Mouse (Mus musculus) left cerebral cortex, adult 2 months (tissue): ENCODE data around the gene Ccdc188. TPM values are rescaled to one million over a fixed set of nuclear protein-coding genes. Genes with fewer than 3 reads are reported as not detected.
A peak's percentile ranks its signal among the peaks of the same experiment; 100 is the strongest.
"Not testable (repeated sequence)": the region's sequence is repeated elsewhere in the genome, so short reads cannot be mapped to it uniquely, and the experiment has no call there.

ENCODE experiments used
- DNase-seq, 2 experiments: peaks; one replicate each; pipeline ENCODE4 v3.0.0; 2021 to 2022; ENCODE audit warnings: low spot score in 2 of 2, mixed read lengths in 1 of 2; ENCODE audit errors: extremely low spot score in 1 of 2
- H3K27ac ChIP-seq: fragments of 200-600 bp; 2 replicates; pipeline ENCODE4 v1.8.1; 2022
- H3K4me3 ChIP-seq: fragments of 200-600 bp; 2 replicates; pipeline ENCODE4 v1.8.1; 2022
- CTCF ChIP-seq: fragments of 200-600 bp; IDR thresholded peaks from 2 replicates; pipeline ENCODE4 v1.8.1; 2022; ENCODE audit warnings: antibody characterized with exemption, mild to moderate bottlenecking, moderate library complexity
- intact Hi-C: fragments of 180-260 bp; cut with DNase I; formaldehyde crosslinking; loops from one replicate; pipeline ENCODE4 v1.15.1; 2025
- total RNA-seq, 2 experiments: library from RNA; stranded (reverse); gene quantifications; 2 replicates each; pipeline ENCODE4 v1.2.3; 2021

Ccdc188 gene
- total RNA-seq, 2 experiments from 2014 or later = not detected

DNA sequence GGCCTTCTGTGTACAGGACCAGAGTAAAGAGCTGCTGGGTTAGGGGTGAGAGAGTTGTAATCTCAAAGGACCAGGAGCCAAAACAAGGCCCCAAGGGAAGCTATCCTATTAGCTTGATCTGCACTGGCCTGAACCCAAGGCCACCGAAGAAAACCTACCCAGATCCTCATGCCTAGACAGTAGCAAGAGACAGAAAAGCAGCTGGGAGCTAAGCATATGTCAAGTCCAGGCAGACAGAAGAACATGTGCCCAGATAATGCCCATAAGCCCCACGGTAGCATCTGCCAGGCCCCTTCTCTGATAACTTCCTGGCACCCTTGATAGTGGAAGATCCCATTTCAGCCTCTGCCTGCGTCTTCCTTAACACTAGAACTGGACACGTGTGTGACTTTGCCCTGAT, 30.9 kb upstream of the Ccdc188 start:
- no peak overlapping the region for H3K4me3 ChIP-seq
- no peak for DNase-seq
- intact Hi-C loops = no loop called here
- no peak for TF ChIP-seq CTCF
- no peak overlapping the region for H3K27ac ChIP-seq

DNA sequence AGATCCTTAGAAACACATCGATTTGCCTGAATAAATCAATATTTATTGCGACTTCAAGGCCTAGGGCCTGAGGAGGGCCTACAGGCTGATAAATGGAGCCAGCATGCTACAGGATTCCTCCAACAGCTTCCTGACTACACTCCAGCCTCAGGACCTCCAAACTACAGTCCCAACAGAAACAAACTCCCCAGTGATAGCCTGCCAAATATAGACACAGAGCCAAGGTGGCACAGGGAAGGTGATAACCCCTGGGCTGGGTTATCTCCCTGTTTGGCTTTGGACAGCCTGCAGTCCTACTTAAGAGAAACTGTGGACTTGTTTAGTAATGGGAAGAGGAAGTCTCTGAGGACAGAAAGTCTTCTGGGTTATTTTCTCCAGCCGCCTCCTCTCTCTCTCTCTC, 30.5 kb upstream of the Ccdc188 start:
- H3K4me3 ChIP-seq = no peak overlapping the region
- TF ChIP-seq CTCF = no peak
- intact Hi-C loops = no loop called here
- DNase-seq = no peak
- no peak overlapping the region for H3K27ac ChIP-seq

DNA sequence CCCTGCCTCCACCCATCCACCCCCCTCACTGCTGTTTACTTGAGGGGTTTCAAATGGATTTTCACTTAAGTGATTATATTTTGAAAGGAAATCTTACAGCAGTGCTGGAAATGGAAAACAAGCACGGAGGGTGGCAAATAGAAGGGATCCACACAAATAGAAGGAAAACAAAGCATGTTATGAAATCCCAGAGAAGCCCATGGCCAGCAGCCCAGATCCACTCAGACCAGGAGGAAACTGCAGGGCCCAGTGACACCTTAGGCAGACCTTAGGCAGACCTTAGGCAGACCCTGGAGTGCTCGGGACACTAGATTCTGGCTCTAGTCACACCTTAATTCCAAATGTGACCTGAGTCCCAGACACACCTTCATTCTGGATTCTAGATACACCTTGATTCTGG, 26.7 kb upstream of the Ccdc188 start:
- Histone ChIP-seq H3K27ac (no peak overlapping the region), H3K4me3 (no peak overlapping the region)
- intact Hi-C loops = no loop called here
- no peak for DNase-seq
- TF ChIP-seq CTCF = no peak

DNA sequence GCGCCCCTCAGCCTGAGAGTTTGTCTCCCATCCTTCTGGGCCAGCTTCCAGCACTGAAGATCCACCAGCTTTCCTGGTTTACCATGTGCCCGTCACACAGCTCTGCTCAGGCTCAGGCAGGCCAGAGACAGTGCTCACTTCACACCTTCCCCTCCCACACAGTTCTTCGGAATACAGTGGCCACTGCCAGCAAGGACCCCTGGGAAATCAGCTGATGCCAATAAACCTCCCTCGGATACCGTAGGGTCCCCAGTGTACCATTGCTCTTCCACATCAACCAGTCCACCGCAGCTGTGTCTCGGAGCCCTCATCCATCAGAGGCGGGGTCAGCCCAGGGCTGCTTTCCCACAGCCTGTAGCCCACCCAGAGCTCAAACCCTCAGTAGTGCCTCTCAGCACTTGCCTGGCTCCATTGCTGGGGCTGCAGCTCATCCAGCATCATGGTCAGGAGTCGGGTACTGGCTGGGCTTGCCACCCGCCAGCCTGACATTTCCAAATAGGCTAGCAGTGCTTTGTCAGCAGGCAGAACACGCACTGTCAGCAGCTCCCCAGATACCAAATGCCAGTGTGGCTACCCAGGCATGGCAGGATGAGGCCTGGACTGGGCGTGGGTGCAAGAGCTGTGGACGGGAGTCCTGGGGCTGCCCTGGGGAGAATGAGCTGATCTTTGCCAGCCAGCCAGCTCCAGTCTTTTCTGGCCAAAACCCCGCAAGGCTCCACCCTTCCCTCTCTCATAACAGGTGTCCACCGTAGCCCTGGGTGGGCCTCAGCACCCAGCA, 23.3 kb upstream of the Ccdc188 start:
- DNase-seq = no peak
- peak overlapping the region; percentile 87 for H3K27ac ChIP-seq
- no peak overlapping the region for H3K4me3 ChIP-seq
- intact Hi-C loops = no loop called here
- TF ChIP-seq CTCF = no peak

DNA sequence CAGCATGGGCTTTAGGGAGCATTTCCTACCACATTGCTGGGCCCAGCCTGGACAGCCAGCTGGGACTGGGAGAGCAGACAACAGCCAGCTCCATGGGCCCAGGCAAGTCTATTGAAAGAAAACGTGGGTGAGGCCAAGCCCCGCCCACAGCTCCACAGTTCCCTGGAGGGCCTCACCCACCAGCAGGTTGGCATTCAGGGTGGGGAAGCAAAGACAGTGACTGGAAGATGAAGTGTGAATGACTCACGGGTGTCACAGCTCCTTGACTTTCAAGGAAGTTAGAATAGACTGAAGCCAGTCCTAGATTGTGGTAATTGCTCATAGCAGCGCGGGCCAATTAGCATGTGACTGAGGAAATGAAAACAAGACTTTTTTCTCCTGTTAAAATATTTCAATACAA, 22.6 kb upstream of the Ccdc188 start:
- peak; percentile 74 to 78 for DNase-seq
- TF ChIP-seq CTCF = no peak
- intact Hi-C loops = loop anchor here (1.0 kb wide), 3 partner anchors 22 to 64 kb away; no protein-coding TSS in a partner anchor
- H3K27ac ChIP-seq = peak overlapping the region; percentile 87
- no peak overlapping the region for H3K4me3 ChIP-seq

DNA sequence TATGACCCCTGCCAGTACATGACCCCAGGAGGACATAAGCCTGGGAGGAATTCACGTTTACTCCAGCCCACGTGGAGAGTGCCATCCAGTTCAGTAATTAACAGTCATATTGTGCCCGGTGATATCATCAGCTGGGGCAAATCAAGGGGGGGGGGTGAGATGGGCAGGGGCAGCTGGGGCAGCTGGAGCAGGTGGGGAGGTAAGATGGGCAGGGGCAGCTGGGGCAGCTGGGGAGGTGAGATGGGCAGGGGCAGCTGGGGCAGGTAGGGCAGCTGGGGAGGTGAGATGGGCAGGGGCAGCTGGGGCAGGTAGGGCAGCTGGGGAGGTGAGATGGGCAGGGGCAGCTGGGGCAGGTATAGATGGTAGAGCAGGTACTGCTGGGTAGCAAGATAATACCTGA, 22.1 kb upstream of the Ccdc188 start:
- intact Hi-C loops = loop anchor here (1.0 kb wide), 3 partner anchors 22 to 64 kb away; no protein-coding TSS in a partner anchor
- not testable (repeated sequence) for H3K4me3 ChIP-seq, DNase-seq
- peak overlapping the region; percentile 87; the same call in 1 of the 2 replicates for H3K27ac ChIP-seq

DNA sequence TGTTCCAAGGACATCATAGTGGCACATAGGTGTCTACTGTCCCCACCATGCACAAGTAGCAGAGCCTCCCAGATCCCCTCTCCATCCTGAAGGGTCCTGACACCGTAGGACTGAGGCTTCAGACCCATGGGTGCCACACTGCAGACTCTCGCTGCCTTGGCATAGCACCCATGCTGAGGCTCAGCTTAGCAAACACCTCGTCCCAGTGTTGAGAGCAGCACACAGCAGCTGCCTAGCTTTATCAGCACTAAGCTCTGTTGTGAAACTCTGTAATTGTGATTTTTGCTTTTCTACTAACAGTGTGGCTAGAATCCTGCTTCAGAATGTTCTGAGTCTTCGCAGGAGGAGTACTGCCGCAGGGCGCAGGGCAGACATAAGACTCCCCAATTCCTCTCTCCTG, 19.8 kb upstream of the Ccdc188 start:
- intact Hi-C loops = no loop called here
- peak in 1 of 2 experiments; percentile 21 for DNase-seq
- Histone ChIP-seq H3K27ac (peak overlapping the region; percentile 50; the same call in 1 of the 2 replicates), H3K4me3 (no peak overlapping the region)
- no peak for TF ChIP-seq CTCF

DNA sequence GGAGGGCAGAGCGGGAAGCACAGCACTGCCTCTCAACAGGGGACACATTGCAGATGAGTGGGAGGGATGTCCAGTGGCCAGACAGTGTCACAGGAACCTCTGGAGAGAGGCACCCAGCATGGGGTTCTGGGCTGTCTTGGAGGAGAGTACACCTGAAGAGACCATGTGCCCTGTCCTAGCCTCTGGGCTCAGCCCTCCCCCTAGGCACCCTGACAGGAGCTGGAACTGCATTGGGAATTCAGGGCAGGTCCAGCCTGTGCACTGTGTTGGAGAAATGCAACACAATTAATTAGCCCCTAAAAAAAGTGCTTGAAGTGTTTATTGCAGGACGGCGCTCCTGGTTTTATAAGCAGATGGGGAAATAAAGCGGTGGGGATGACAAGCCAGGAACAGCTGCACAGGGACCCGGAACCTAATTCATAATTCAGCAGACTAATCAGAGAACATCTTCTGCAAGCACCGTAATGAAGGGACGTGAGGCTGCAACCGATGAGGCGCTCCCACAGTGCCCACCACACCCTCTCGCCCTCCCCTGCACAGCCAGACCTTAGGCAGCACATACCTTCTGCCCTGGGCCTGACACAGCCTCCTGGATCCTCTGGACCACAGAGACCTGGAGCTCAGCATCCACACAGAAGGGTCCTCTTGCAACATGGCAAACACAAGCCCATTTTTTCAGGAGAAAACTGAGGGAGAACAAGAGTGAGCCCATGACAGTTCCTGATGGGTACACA, 19.1 kb upstream of the Ccdc188 start:
- Histone ChIP-seq H3K4me3 (no peak overlapping the region), H3K27ac (peak overlapping the region; percentile 50; the same call in 1 of the 2 replicates)
- DNase-seq = no peak
- intact Hi-C loops = no loop called here
- TF ChIP-seq CTCF = no peak

DNA sequence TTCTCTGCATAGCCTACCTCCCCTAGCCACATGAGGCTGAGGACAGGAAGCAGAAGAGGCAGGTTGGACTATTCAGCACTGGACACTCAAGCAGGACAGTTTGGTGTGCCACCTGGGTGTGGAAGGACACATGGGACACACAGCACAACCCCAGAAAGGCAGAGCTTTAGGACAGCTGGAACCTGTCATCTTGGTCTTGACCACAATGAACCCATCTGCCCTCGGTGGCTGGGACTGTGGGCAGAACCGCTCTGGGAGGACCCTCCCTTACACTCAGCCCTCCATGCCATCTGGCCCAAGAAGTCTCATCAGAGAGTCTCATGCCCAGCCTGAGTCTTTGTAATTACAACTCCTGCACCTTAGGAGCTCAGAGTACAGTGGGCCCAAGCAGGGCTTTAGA, 17.6 kb upstream of the Ccdc188 start:
- DNase-seq = no peak
- TF ChIP-seq CTCF = no peak
- Histone ChIP-seq H3K4me3 (no peak overlapping the region), H3K27ac (no peak overlapping the region)
- intact Hi-C loops = no loop called here

DNA sequence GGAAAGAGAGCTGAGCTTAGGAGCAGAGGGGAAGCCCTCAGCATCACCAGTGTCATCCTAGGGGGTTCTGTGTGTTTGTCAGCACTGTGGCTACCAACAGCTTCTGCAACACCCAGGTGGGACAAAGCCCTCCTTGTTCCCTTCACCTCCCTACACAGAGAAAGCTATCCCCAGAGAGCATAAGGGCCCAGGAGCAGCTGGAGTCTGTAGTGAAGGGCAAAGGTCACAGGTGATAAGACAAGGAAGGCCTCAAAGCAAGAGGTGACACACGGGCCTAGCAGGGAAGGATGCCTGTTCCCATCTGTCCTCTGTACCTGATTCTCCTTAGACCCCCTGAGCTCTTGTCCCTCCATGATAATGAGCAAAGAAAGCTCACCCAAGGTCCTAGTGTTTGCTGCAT, 16.1 kb upstream of the Ccdc188 start:
- intact Hi-C loops = no loop called here
- no peak for TF ChIP-seq CTCF
- no peak overlapping the region for H3K4me3 ChIP-seq
- no peak overlapping the region for H3K27ac ChIP-seq
- no peak for DNase-seq

DNA sequence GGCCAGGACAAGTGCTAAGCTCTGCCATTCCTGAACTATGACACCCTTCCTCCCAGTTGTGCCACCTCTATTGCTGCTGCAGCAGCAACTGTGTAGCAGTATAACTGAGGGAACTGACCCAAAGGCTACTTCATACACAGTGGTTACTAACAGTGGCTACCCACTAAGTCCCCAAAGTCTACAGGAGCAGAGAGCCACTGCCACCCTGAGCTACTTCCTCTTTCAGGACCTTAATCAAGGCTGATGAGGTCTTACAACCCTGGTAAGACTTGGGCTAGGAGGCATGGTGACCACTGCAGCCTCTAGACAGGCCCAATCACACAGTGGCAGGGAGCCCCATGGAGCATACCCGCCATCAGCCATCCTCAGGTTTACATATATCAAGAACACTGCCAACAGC, 15.6 kb upstream of the Ccdc188 start:
- Histone ChIP-seq H3K27ac (no peak overlapping the region), H3K4me3 (no peak overlapping the region)
- TF ChIP-seq CTCF = no peak
- DNase-seq = no peak
- intact Hi-C loops = no loop called here

DNA sequence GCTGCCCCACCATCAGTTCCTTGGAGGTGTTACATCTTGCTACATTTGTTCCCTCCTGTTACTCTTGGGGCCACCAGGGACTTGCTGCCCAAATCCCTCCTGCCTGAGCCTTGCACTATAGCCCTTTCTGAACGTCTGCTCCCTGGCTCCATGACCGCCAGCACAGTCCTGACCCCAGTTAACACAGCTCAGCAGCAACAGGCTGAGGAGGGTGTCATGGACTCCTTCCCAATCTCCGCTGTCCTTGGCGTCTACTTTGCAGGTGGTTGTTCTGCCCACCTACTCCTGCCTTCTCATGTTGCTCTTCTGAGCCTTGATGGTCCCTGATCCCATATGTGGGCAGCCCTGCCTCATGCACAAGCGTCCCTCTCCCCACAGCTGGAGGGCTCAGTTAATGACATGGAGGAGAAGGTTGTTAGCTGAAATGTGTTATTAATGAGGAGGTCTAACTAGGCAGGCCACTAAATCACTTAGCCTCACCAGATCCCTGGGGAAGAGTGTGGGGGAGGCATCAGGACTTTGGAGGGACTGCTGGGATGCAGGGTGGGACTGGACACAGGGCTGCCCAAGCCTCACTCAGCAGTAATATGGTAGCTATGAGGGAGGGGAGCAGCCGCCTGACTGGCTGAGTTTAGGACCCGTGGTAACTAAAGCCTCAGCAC, 14.1 kb upstream of the Ccdc188 start:
- no peak for DNase-seq
- H3K27ac ChIP-seq = no peak overlapping the region
- H3K4me3 ChIP-seq = no peak overlapping the region
- intact Hi-C loops = no loop called here
- no peak for TF ChIP-seq CTCF
